Mouse (Mus musculus) heart, embryonic 16.5 days (tissue): ENCODE measurements around the gene Rsph1. TPM values are rescaled to one million over a fixed set of nuclear protein-coding genes. Genes with fewer than 3 reads are reported as not detected.

Experiments used
- ATAC-seq: fragments of 200-750 bp; cut with Nextera tagmentation; replicated peaks from 2 replicates; pipeline ENCODE4 v1.8.0; 2017; ENCODE audit warnings: moderate number of reproducible peaks; ENCODE audit not compliant: insufficient read depth, low FRiP score; ENCODE audit errors: extremely low read depth
- H3K27ac ChIP-seq: fragments of 300-500 bp; sonication (generic); 2 replicates; pipeline ENCODE4 v1.5.1; 2014; ENCODE audit warnings: mild to moderate bottlenecking, low read length, control low read depth, moderate library complexity
- H3K27me3 ChIP-seq: fragments of 300-500 bp; sonication (generic); 2 replicates; pipeline ENCODE4 v1.6.1; 2014; ENCODE audit warnings: low read length, mixed read lengths; ENCODE audit not compliant: control insufficient read depth, insufficient read depth
- H3K36me3 ChIP-seq: fragments of 300-500 bp; sonication (generic); 2 replicates; pipeline ENCODE4 v1.6.1; 2014; ENCODE audit not compliant: control insufficient read depth, insufficient read depth
- H3K4me1 ChIP-seq: fragments of 300-500 bp; sonication (generic); 2 replicates; pipeline ENCODE4 v1.6.1; 2014; ENCODE audit warnings: low read length, mixed read lengths; ENCODE audit not compliant: control insufficient read depth, insufficient read depth
- H3K4me2 ChIP-seq: fragments of 300-500 bp; sonication (generic); 2 replicates; pipeline ENCODE4 v1.6.1; 2014; ENCODE audit warnings: low read depth, mild to moderate bottlenecking, control low read depth, low read length
- H3K4me3 ChIP-seq: fragments of 300-500 bp; sonication (generic); 2 replicates; pipeline ENCODE4 v1.5.1; 2014; ENCODE audit warnings: mild to moderate bottlenecking, control low read depth, low read length
- H3K9ac ChIP-seq: fragments of 300-500 bp; sonication (generic); 2 replicates; pipeline ENCODE4 v1.6.1; 2014; ENCODE audit warnings: low read length, control low read depth
- H3K9me3 ChIP-seq: fragments of 300-500 bp; sonication (generic); replicated peaks from 2 replicates; pipeline ENCODE4 v1.6.1; 2016; ENCODE audit warnings: low read length; ENCODE audit not compliant: control insufficient read depth
- WGBS: fragments of 180-500 bp; shearing (Covaris S2); extraction: QIAGEN DNeasy Blood & Tissue Kit; methylation state at CpG from one replicate; pipeline ENCODE4 v1.1.7; 2014; 5-methylcytosine and 5-hydroxymethylcytosine counted together
- polyA plus RNA-seq: library from polyadenylated mRNA; unstranded; fragments of >200 nt; fragmentation: Nextera tagmentation; extraction: Ambion mirVana; gene quantifications from 2 replicates; pipeline ENCODE4 v1.2.1, GENCODE M21; 2015

Rsph1 gene
- polyA plus RNA-seq = 3.5 and 4.0 TPM in 2 replicates

- Histone ChIP-seq H3K9ac (peak within 1 kb of the TSS; percentile 63), H3K4me3 (peak within 1 kb of the TSS; percentile 58), H3K36me3 (no peaks in the 10 kb centered on the region), H3K27ac (no peak within 1 kb of the TSS), H3K9me3 (no peaks in the 10 kb centered on the region), H3K4me1 (peaks cover 5% of the 10 kb centered on the region; the same call in 1 of the 2 replicates), H3K4me2 (peak within 1 kb of the TSS; percentile 94), H3K27me3 (no peaks in the 10 kb centered on the region; the same call in 1 of the 2 replicates)
- WGBS = 10% methylated on average over 44 of the region's 44 CpGs
- peak; percentile 87 for ATAC-seq
Observed at GRCm38 (mm10) chr17:31276922-31277918, at the start of gene Rsph1. Gene Rsph1 (minus strand): TSS chr17:31277383.

- Histone ChIP-seq H3K4me3 (no peak overlapping the region), H3K9me3 (no peaks in the 10 kb centered on the region), H3K9ac (no peak overlapping the region), H3K36me3 (no peaks in the 10 kb centered on the region), H3K27ac (no peak overlapping the region), H3K4me1 (peaks cover 6% of the 10 kb centered on the region; the same call in 1 of the 2 replicates), H3K4me2 (no peak overlapping the region), H3K27me3 (no peaks in the 10 kb centered on the region)
- no peak for ATAC-seq
- WGBS = 49% methylated on average over 9 of the region's 9 CpGs
Observed at GRCm38 (mm10) chr17:31326220-31326852, 49.2 kb upstream of the Rsph1 start.

GRCm38 (mm10) chr17:31325451-31326219, 48.5 kb upstream of the Rsph1 start:
- no peaks in the 10 kb centered on the region for H3K27me3 ChIP-seq
- peaks cover 11% of the 10 kb centered on the region; the same call in 1 of the 2 replicates for H3K4me1 ChIP-seq
- no peak overlapping the region for H3K4me3 ChIP-seq
- H3K36me3 ChIP-seq = no peaks in the 10 kb centered on the region
- ATAC-seq = no peak; the same call in 1 of the 2 replicates
- WGBS = 61% methylated on average over 13 of the region's 13 CpGs
- H3K9me3 ChIP-seq = no peaks in the 10 kb centered on the region
- H3K9ac ChIP-seq = no peak overlapping the region
- no peak overlapping the region for H3K4me2 ChIP-seq
- no peak overlapping the region for H3K27ac ChIP-seq

- H3K36me3 ChIP-seq = 0 out of 2 replicates have a peak, but pooled peaks cover 1% of the 10 kb centered on the region
- 87% methylated on average over 8 of the region's 8 CpGs for WGBS
- no peak overlapping the region for H3K4me2 ChIP-seq
- no peak overlapping the region for H3K27ac ChIP-seq
- no peak overlapping the region for H3K4me3 ChIP-seq
- H3K27me3 ChIP-seq = no peaks in the 10 kb centered on the region
- H3K9me3 ChIP-seq = no peaks in the 10 kb centered on the region
- no peak overlapping the region for H3K9ac ChIP-seq
- no peak for ATAC-seq
- peaks cover 11% of the 10 kb centered on the region; the same call in 1 of the 2 replicates for H3K4me1 ChIP-seq
Observed at GRCm38 (mm10) chr17:31324227-31324626, 47.0 kb upstream of the Rsph1 start.

GRCm38 (mm10) chr17:31323379-31323778, 46.2 kb upstream of the Rsph1 start:
- ATAC-seq = no peak
- Histone ChIP-seq H3K4me1 (peaks cover 11% of the 10 kb centered on the region; the same call in 1 of the 2 replicates), H3K27ac (no peak overlapping the region), H3K9me3 (no peaks in the 10 kb centered on the region), H3K4me3 (no peak overlapping the region), H3K4me2 (no peak overlapping the region), H3K36me3 (0 out of 2 replicates have a peak, but pooled peaks cover 2% of the 10 kb centered on the region), H3K27me3 (no peaks in the 10 kb centered on the region), H3K9ac (no peak overlapping the region)
- whole genome bisulfite sequencing = 71% methylated on average over 4 of the region's 4 CpGs

- Histone ChIP-seq H3K36me3 (0 out of 2 replicates have a peak, but pooled peaks cover 2% of the 10 kb centered on the region), H3K27ac (no peak overlapping the region), H3K4me1 (peaks cover 11% of the 10 kb centered on the region; the same call in 1 of the 2 replicates), H3K27me3 (no peaks in the 10 kb centered on the region), H3K4me3 (no peak overlapping the region), H3K4me2 (no peak overlapping the region), H3K9ac (no peak overlapping the region), H3K9me3 (no peaks in the 10 kb centered on the region)
- WGBS = 81% methylated on average over 4 of the region's 4 CpGs
- ATAC-seq = no peak
Observed at GRCm38 (mm10) chr17:31322446-31322845, 45.3 kb upstream of the Rsph1 start.

GRCm38 (mm10) chr17:31321425-31321824, 44.2 kb upstream of the Rsph1 start:
- ATAC-seq = peak; percentile 63; the same call in 1 of the 2 replicates
- H3K4me2 ChIP-seq = no peak overlapping the region
- H3K9ac ChIP-seq = no peak overlapping the region
- 61% methylated on average over 12 of the region's 12 CpGs for WGBS
- no peaks in the 10 kb centered on the region for H3K27me3 ChIP-seq
- H3K27ac ChIP-seq = peak overlapping the region; percentile 35; the same call in 1 of the 2 replicates
- H3K9me3 ChIP-seq = no peaks in the 10 kb centered on the region
- H3K4me1 ChIP-seq = peaks cover 11% of the 10 kb centered on the region; the same call in 1 of the 2 replicates
- no peak overlapping the region for H3K4me3 ChIP-seq
- 0 out of 2 replicates have a peak, but pooled peaks cover 2% of the 10 kb centered on the region for H3K36me3 ChIP-seq

- Histone ChIP-seq H3K27ac (no peak overlapping the region), H3K9me3 (no peaks in the 10 kb centered on the region), H3K4me3 (no peak overlapping the region), H3K9ac (no peak overlapping the region), H3K4me2 (no peak overlapping the region), H3K36me3 (0 out of 2 replicates have a peak, but pooled peaks cover 2% of the 10 kb centered on the region), H3K27me3 (no peaks in the 10 kb centered on the region), H3K4me1 (peaks cover 23% of the 10 kb centered on the region)
- 84% methylated on average over 19 of the region's 19 CpGs for WGBS
- no peak for ATAC-seq
Observed at GRCm38 (mm10) chr17:31318906-31319767, 42.0 kb upstream of the Rsph1 start.
